30 mouse cellular contexts compared by ENCODE assay signal in the genomic region with DNA sequence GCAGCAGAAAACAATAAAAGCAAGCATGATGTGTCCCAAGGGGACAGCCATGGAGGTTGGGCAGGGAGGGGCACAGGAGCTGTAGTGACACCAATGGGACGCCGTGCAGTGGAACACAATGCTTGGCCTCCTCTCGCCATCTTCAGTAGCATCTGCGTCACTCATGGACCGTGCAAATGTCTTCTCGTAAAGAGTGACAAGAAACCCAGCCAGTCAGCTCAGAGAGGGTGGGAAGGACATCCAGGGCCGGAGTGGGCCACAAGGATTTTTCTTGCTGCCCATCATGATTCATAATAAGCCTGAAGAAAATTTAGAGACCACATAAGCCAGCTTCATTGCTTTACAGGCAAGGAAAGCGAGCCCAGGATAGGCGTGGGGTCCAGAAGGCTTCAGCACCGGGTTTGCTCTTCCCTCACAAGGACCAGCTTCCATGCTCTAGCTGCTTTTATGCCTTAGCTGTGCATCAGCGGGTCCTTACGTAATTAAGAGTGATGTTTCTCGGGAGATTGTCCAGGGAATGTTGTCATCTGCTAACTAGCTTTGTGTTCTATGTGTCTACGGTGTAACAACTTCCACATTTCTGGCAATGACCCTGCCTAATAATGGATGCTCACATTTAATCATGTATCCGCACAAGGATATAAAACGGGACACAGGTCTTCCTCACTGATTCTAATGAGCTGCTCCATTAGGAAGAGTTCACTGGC.
DNase-seq lines count a peak whose midpoint lies in the region; ATAC-seq and TF ChIP-seq lines count a peak whose summit lies in the region.
"Had no signal": no experiment of that assay in that cellular context is flagged by ENCODE, and none has a peak within 500 bp of the region (broad histone marks: within the 10 kb centered on the region; RNA-seq: fewer than 3 reads in every experiment).

No protein-coding gene starts in this region.

- H3K27me3 ChIP-seq in hindbrain, postnatal 0 days (ENCODE audit: insufficient read depth, low read length), result no peaks in the 10 kb centered on the region
- no peaks in the 10 kb centered on the region for H3K27me3 ChIP-seq in hindbrain, embryonic 16.5 days (replicated peaks; ENCODE audit: control insufficient read depth, insufficient read depth, low read length)
- H3K27me3 ChIP-seq: hindbrain, embryonic 15.5 days; limb, embryonic 15.5 days; liver, embryonic 13.5 days; midbrain, embryonic 12.5 days had no signal

- no peak overlapping the region for H3K4me2 ChIP-seq in hindbrain, postnatal 0 days (ENCODE audit: low read depth, low read length)
- no peak overlapping the region for H3K4me2 ChIP-seq in hindbrain, embryonic 16.5 days (ENCODE audit: low read length)
- H3K4me2 ChIP-seq: hindbrain, embryonic 15.5 days; limb, embryonic 15.5 days; liver, embryonic 13.5 days; midbrain, embryonic 12.5 days had no signal

- no peak overlapping the region for H3K4me3 ChIP-seq in hindbrain, postnatal 0 days (ENCODE audit: low read length)
- H3K4me3 ChIP-seq in hindbrain, embryonic 16.5 days (ENCODE audit: low read length), result no peak overlapping the region
- H3K4me3 ChIP-seq: hindbrain, embryonic 10.5 days; hindbrain, embryonic 15.5 days; limb, embryonic 10.5 days; limb, embryonic 15.5 days; liver, embryonic 13.5 days; megakaryocyte, embryonic 14.5 days; midbrain, embryonic 12.5 days; myocyte had no signal

- WGBS in hindbrain, postnatal 0 days, result 61% methylated on average over 16 of the region's 16 CpGs
- WGBS in hindbrain, embryonic 16.5 days, result 68% methylated on average over 16 of the region's 16 CpGs

- no peaks in the 10 kb centered on the region for H3K36me3 ChIP-seq in hindbrain, postnatal 0 days (ENCODE audit: insufficient read depth, low read length)
- H3K36me3 ChIP-seq in hindbrain, embryonic 16.5 days (ENCODE audit: control insufficient read depth, insufficient read depth, low read length), result no peaks in the 10 kb centered on the region
- H3K36me3 ChIP-seq: G1E; hindbrain, embryonic 10.5 days; hindbrain, embryonic 15.5 days; limb, embryonic 10.5 days; limb, embryonic 15.5 days; liver, embryonic 13.5 days; midbrain, embryonic 12.5 days had no signal

- H3K4me1 ChIP-seq in hindbrain, postnatal 0 days (ENCODE audit: insufficient read depth, low read length), result no peaks in the 10 kb centered on the region
- no peaks in the 10 kb centered on the region; the same call in none of the 2 replicates for H3K4me1 ChIP-seq in hindbrain, embryonic 16.5 days (ENCODE audit: control insufficient read depth, insufficient read depth, low read depth, low read length)
- H3K4me1 ChIP-seq: limb, embryonic 10.5 days; liver, embryonic 13.5 days; midbrain, embryonic 12.5 days had no signal

- TF ChIP-seq CTCF in hindbrain, postnatal 0 days (IDR thresholded peaks at IDR 0.05; ENCODE audit: low read depth), result no peak

- H3K9me3 ChIP-seq in hindbrain, postnatal 0 days (ENCODE audit: low read length), result no peaks in the 10 kb centered on the region
- H3K9me3 ChIP-seq in hindbrain, embryonic 16.5 days (ENCODE audit: control insufficient read depth, low read length), result no peaks in the 10 kb centered on the region
- H3K9me3 ChIP-seq: hindbrain, embryonic 10.5 days; hindbrain, embryonic 15.5 days; limb, embryonic 10.5 days; limb, embryonic 15.5 days; liver, embryonic 13.5 days; megakaryocyte, embryonic 14.5 days; midbrain, embryonic 12.5 days had no signal

- no peak for ATAC-seq in hindbrain, postnatal 0 days
- ATAC-seq in hindbrain, embryonic 16.5 days, result no peak
- ATAC-seq: forebrain, postnatal 0 days; intestine, embryonic 16.5 days; lung, postnatal 0 days had no signal

- DNase-seq in cerebellum, postnatal 14 days, result peak; percentile 35 to 59
- no peak for DNase-seq in cerebellum, adult 9-10 months
- peak; percentile 27 for DNase-seq in hindbrain, postnatal 0 days (ENCODE audit: low spot score)
- peak; percentile 24 for DNase-seq in retina, postnatal 1 day
- no peak for DNase-seq in retina, embryonic 14.5 days (ENCODE audit: low spot score)
- DNase-seq in thymus, postnatal 4 days, result no peak
- DNase-seq: adrenal gland, postnatal 25 days; cerebellum, adult 9-11 months; forebrain, postnatal 0 days; gastrocnemius, postnatal 14 days; heart, postnatal 14 days; kidney, adult 8-10 months; liver, embryonic 13.5 days; lung, adult 18-20 months; lung, postnatal 4 days; right cerebral cortex, adult 18-20 months; thymus, adult 2 months; thymus, postnatal 36 days had no signal

- H3K27ac ChIP-seq in hindbrain, postnatal 0 days, result no peak overlapping the region
- no peak overlapping the region for H3K27ac ChIP-seq in hindbrain, embryonic 16.5 days (ENCODE audit: low read depth, low read length)
- H3K27ac ChIP-seq: hindbrain, embryonic 10.5 days; hindbrain, embryonic 15.5 days; kidney, postnatal 0 days; limb, embryonic 10.5 days; limb, embryonic 15.5 days; liver, embryonic 13.5 days; midbrain, embryonic 12.5 days had no signal

- no peak overlapping the region for H3K9ac ChIP-seq in hindbrain, postnatal 0 days (replicated peaks; ENCODE audit: low read length)
- no peak overlapping the region for H3K9ac ChIP-seq in hindbrain, embryonic 16.5 days (ENCODE audit: low read depth, low read length)
- H3K9ac ChIP-seq: forebrain, postnatal 0 days; hindbrain, embryonic 15.5 days; limb, embryonic 15.5 days; liver, embryonic 13.5 days; midbrain, embryonic 12.5 days had no signal

Comparison
In these comparisons a context has a peak if more than half of its experiments do, and no peak if none do; other contexts are left out.
1. DNase-seq: peak in cerebellum, postnatal 14 days (2 of 2), hindbrain, postnatal 0 days (single experiment) and retina, postnatal 1 day (single experiment); none in cerebellum, adult 9-10 months (single experiment), retina, embryonic 14.5 days (single experiment) and thymus, postnatal 4 days (single experiment).